Mouse (Mus musculus): ENCODE measurements around the gene Ttc30b.

GRCm38 (mm10) chr2:75929786-75930444, 8.5 kb downstream of the Ttc30b start:
- no peak for TF ChIP-seq USF1 (IDR thresholded peaks at IDR 0.05; ENCODE audit: low read depth)
- TF ChIP-seq POLR2AphosphoS2 (IDR thresholded peaks at IDR 0.05; ENCODE audit: insufficient read length, low read depth) = no peak
- TF ChIP-seq POLR2A (IDR thresholded peaks at IDR 0.05; ENCODE audit: insufficient read length, low read depth) = no peak
- TF ChIP-seq E2F4 (IDR thresholded peaks at IDR 0.05; ENCODE audit: insufficient read depth) = no peak
- TF ChIP-seq TCF12 (IDR thresholded peaks at IDR 0.05; ENCODE audit: insufficient read depth, poor library complexity, severe bottlenecking) = no peak
- no peak for TF ChIP-seq MYOG (IDR thresholded peaks at IDR 0.05; ENCODE audit: control insufficient read depth in 1 of 3, insufficient read depth in 1 of 3, insufficient read length in 2 of 3, low read depth in 2 of 3)
- no peak for TF ChIP-seq REST (IDR thresholded peaks at IDR 0.05; ENCODE audit: insufficient read depth, insufficient read length)
- TF ChIP-seq MAX (IDR thresholded peaks at IDR 0.05; ENCODE audit: low read depth) = no peak
- TF ChIP-seq CEBPB (IDR thresholded peaks at IDR 0.05; ENCODE audit: insufficient read depth, poor library complexity, severe bottlenecking) = no peak
- TF ChIP-seq SRF (IDR thresholded peaks at IDR 0.05; ENCODE audit: control insufficient read depth, insufficient read length, low read depth) = no peak
- no peak for TF ChIP-seq MYOD1 (IDR thresholded peaks at IDR 0.05; ENCODE audit: control insufficient read depth in 1 of 3, insufficient read length in 2 of 3, low read depth in 2 of 3)

All from myocyte (in vitro differentiated cells).